Mouse (Mus musculus): ENCODE results near the gene Helz2. TPM values are rescaled to one million over a fixed set of nuclear protein-coding genes. Genes with fewer than 3 reads are reported as not detected.

Helz2 gene
- total RNA-seq, 1 experiment from 2014 or later: 139 TPM

Other genes starting within 250 kb of the Helz2 start
- not detected in 2 replicates for gene Chrna4, start 198.5 kb downstream of the Helz2 start, total RNA-seq (2017)
- gene Kcnq2, start 106.7 kb downstream of the Helz2 start, total RNA-seq (2017): not detected in 2 replicates
- gene Eef1a2, start 85.0 kb downstream of the Helz2 start, total RNA-seq (2017): not detected in 2 replicates
- 128 and 151 TPM in 2 replicates for gene Ppdpf, start 54.8 kb downstream of the Helz2 start, total RNA-seq (2017)
- gene Ptk6, start 39.2 kb downstream of the Helz2 start, total RNA-seq (2017): 0.12 and 0.74 TPM in 2 replicates
- gene Srms, start 28.8 kb downstream of the Helz2 start, total RNA-seq (2017): 1.2 and 1.7 TPM in 2 replicates
- 0.58 TPM in 1 of 2 replicates, not detected in the other for gene Fndc11, start 22.0 kb downstream of the Helz2 start, total RNA-seq (2017)
- gene Gmeb2, start 46.0 kb upstream of the Helz2 start, total RNA-seq (2017): 47.4 and 57.6 TPM in 2 replicates
- gene Stmn3, start 72.5 kb upstream of the Helz2 start, total RNA-seq (2017): not detected in 2 replicates
- gene Rtel1, start 77.7 kb upstream of the Helz2 start, total RNA-seq (2017): 49.7 and 51.6 TPM in 2 replicates
- 81.7 and 86.8 TPM in 2 replicates for gene Zgpat, start 122.9 kb upstream of the Helz2 start, total RNA-seq (2017)
- 61.3 and 74.3 TPM in 2 replicates for gene Arfrp1, start 123.4 kb upstream of the Helz2 start, total RNA-seq (2017)
- gene Lime1, start 138.1 kb upstream of the Helz2 start, total RNA-seq (2017): 54.9 and 70.6 TPM in 2 replicates
- gene Zbtb46, start 217.4 kb upstream of the Helz2 start, total RNA-seq (2017): 0.74 and 1.0 TPM in 2 replicates